Mouse (Mus musculus): ENCODE measurements around the gene Bscl2.

GRCm38 (mm10) chr19:8818801-8819595, 18.3 kb upstream of the Bscl2 start, which contains the start of gene Ttc9c:
- TF ChIP-seq CTCF (IDR thresholded peaks at IDR 0.05; ENCODE audit: insufficient read depth, low read length) (no peak), POLR2A (IDR thresholded peaks at IDR 0.05; ENCODE audit: borderline replicate concordance, extremely low read depth, low read depth, low read length) (peak; percentile 89; the same call in 1 of the 2 replicates)
